Mouse (Mus musculus): ENCODE results near the gene Otop3.
"Not testable (repeated sequence)": the region's sequence is repeated elsewhere in the genome, so short reads cannot be mapped to it uniquely, and the experiment has no call there.

The Otop3 gene

DNA sequence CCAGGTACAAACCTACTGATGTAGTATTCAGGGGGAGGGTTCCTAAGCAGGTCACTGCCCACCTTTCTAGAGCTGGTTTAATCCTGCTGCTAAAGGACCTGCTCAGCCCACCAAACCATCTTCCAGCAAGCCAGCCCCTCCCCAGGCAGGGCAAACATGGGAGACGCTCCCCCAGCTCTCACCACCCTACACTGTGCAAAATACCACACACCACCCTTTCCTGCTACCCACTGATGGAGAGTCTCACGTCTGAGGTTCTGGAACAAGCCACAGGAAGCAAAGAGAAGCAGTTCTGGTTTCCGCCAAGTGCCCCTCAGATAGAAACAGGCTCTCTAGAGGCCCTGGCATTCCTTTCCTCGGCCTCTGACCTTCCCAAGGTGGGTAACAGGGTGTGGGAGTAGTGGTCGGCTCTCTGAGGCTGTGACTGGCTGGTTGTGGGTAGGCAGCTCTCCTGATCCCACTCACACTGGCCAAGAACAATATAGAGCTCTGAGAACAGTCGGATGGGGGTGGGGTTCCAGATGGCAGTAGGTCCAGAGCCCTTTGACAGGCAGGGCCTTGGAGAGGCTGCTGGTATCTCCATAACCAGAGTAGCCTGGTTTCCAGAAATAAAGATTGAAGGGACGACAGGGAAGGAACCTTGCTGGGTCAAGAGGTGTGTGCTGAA lies 31.6 kb downstream of the Otop3 start:
- peak; percentile 38 for DNase-seq (ENCODE audit: low read depth)

- peak; percentile 41 for DNase-seq (ENCODE audit: low read depth)
These were observed 32.3 kb downstream of the Otop3 start for GRCm38 (mm10) chr11:115366706-115367394.

GRCm38 (mm10) chr11:115367395-115367944 lies 32.9 kb downstream of the Otop3 start, which contains the start of gene Hid1:
Gene Hid1 (minus strand): TSS chr11:115367756.
- DNase-seq (ENCODE audit: low read depth): peak; percentile 47

- no peak for DNase-seq (ENCODE audit: low read depth)
These were observed 35.8 kb downstream of the Otop3 start for GRCm38 (mm10) chr11:115370368-115370767.

GRCm38 (mm10) chr11:115371354-115371753 lies 36.8 kb downstream of the Otop3 start:
- no peak for DNase-seq (ENCODE audit: low read depth)

DNA sequence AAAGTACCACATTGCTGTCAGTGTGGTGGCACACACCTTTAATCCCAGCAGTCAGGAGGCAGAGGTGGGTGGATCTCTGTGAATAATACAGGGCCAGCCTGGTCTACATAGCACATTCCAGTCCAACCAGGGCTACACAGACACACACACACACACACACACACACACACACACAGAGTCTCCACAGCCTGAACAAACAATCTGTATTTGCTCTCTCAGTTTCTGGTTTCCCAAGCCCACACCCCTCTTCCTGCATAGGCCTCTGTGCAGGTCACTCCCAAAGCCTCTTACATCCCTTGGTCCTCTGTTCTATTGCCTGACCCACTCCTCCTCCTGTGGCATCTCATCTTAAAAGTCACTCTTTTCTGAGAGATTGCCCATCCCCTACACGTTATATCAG lies 37.5 kb downstream of the Otop3 start:
- DNase-seq (ENCODE audit: low read depth): no peak

GRCm38 (mm10) chr11:115372737-115373136 lies 38.2 kb downstream of the Otop3 start:
- no peak for DNase-seq (ENCODE audit: low read depth)

- DNase-seq (ENCODE audit: low read depth): peak; percentile 83
These were observed 39.5 kb downstream of the Otop3 start for GRCm38 (mm10) chr11:115373805-115374694.

GRCm38 (mm10) chr11:115374695-115375425 lies 40.3 kb downstream of the Otop3 start:
- no peak for DNase-seq (ENCODE audit: low read depth)

- peak; percentile 43 for DNase-seq (ENCODE audit: low read depth)
These were observed 42.2 kb downstream of the Otop3 start for GRCm38 (mm10) chr11:115376722-115377121.

GRCm38 (mm10) chr11:115377254-115377653 lies 42.7 kb downstream of the Otop3 start:
- no peak for DNase-seq (ENCODE audit: low read depth)

DNA sequence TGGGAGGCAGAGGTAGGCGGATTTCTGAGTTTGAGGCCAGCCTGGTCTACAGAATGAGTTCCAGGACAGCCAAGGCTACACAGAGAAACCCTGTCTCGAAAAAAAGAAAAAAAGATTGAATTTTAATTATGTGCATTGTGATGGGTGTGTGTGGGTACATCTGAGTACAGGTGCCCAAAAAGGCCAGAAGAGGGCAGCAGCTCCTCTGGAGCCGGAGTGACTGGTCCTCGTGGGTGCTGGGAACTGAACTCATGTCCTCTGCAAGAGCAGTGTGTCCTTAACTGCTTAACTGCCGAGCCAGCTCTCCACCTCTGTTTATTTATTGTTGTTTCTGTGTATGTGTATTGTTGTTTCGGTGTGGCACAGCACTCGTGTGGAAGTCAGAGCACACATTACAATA lies 43.3 kb downstream of the Otop3 start:
- no peak for DNase-seq (ENCODE audit: low read depth)

DNA sequence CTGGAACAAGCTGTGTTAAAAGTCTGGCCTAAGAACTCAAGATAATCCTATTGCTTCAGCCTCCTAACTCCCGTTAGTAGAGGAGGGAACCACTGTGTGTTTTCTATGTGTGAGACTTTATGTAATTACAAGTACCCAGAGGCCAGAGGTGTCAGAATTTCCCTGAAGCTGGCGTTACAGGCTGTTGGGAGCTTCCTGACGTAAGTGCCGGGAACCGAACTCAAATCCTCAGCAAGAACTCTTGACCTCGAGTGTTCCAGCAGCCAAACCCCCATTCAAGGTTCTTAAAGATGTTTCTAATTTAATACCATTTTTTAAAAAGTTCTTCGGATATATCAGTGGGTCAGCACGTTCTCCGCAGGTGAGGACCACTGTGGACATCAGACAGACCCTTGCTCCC lies 46.7 kb downstream of the Otop3 start:
- peak; percentile 77 for DNase-seq (ENCODE audit: low read depth)

DNA sequence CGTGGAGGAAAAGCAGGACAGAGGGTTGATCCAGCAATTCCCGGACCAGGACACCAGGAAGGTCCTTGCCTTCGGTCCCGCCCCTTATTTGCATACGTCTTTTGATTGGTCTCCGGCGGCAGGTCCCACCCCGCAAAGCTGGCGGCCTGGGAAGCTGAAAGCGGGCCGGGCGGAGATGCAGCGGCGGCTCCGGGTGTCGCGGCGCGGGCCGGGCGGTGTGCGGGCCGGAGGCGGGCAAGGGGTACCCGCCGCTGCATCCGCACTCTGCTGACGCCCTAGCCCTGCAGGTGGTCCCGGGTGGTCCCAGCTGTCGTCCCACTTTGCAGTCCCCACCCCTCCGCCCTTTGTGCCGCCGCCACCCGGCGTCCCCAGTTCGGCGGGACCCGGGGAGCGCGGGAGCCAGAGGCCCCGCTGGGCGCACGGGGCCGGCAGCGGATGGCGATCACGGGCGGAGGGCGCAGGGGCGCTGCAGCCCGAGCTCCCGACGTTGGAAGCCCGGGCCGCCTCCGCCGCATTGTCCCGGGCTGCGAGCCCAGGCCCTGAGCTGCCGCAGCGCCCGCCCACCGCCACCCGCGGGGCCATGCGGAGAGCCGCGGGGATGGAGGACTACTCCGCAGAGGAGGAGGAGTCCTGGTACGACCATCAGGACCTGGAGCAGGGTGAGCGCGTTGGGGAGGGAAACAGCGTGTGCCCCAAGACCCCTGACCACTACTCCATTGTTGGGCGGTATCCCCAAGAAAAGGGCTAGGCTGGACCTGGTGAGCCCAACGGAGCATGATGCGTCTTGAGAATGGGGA lies 47.4 kb downstream of the Otop3 start, which contains the start of gene Cdr2l:
Cdr2l (plus strand) TSS at position 174 of the 797 bp plus-strand sequence.
- DNase-seq (ENCODE audit: low read depth): peak; percentile 96

GRCm38 (mm10) chr11:115382891-115383290 lies 48.4 kb downstream of the Otop3 start:
- DNase-seq (ENCODE audit: low read depth): peak; percentile 43

DNA sequence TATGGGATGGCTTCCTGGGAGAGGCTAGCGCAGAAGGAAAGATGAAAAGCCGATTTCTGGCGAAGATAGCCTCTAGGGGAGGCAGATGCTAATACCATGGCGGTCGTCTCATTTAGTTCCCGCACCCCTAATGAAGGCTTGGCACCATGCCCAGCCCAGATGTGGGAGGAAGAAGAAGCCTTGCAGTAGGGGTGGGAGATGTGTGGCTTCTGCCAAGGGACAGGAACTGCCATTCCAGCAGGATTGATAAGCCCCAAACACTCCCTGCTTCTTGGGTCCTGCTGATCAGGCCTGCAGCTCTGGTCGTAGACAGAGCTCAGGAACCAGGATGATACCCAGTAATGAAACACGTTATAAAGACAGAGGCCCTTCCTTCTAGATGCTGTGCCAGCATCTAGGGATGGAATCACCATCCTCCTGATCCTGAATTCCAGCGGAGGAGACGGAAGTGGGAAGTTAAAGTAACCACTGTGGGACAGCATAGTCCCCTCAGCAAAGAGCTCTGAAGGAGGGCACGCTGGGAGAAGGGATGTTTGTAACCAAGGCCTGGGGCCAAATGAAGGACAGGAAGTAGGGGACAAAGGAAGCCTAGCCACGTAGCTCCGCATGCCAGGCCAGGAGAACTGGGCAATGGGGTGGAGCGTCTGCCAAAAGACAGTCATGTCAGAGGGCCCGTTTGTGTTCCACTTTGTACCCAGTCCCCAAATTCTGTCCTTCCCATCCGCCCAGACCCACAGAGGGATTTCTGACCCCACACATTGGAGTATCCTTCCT lies 49.4 kb downstream of the Otop3 start:
- peak; percentile 52 for DNase-seq (ENCODE audit: low read depth)

GRCm38 (mm10) chr11:115384587-115384986 lies 50.1 kb downstream of the Otop3 start:
- peak; percentile 22 for DNase-seq (ENCODE audit: low read depth)

GRCm38 (mm10) chr11:115386859-115387258 lies 52.3 kb downstream of the Otop3 start:
- DNase-seq (ENCODE audit: low read depth): not testable (repeated sequence)

DNA sequence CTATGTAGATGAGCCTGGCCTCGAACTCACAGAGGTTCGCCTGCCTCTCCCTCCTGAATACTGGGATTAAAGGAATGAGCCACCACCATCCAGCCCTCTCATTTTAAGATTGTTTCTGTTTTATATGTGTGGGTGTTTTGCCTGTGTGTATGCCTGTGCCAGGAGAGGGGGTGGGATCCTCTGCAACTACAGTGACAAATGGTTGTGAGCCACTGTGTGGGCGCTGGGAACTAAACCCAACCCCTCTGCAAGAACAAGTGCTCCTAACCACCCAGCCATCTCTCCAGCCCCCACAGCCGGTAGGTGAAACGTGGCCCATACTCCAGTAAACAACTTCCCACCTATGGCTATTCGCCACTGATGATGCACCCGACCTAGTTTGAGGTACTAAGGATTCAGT lies 56.8 kb downstream of the Otop3 start:
- no peak for DNase-seq (ENCODE audit: low read depth)

Data from NIH3T3 (cell line).